Mouse (Mus musculus): ENCODE data around the gene Smr2. TPM values are rescaled to one million over a fixed set of nuclear protein-coding genes. Genes with fewer than 3 reads are reported as not detected.

The Smr2 gene
- polyA plus RNA-seq (2014; fragmentation: Illumina TruSeq; extraction: RNeasy Lipid Tissue Mini Kit (QIAGEN cat#74804); ENCODE audit: low read depth, low replicate concordance): not detected

GRCm38 (mm10) chr5:88086256-88086655 is at the start of gene Smr2:
Smr2 (plus strand) TSS chr5:88086556.

GRCm38 (mm10) chr5:88111430-88111829 is 25.1 kb downstream of the Smr2 start, which contains the start of gene Gm11116:
Gm11116 (minus strand) TSS chr5:88111530.

GRCm38 (mm10) chr5:88153999-88154398 is 67.6 kb downstream of the Smr2 start, which contains the start of gene Gm11115:
Gm11115 (minus strand) TSS chr5:88154099.

Other genes with a start within 250 kb of the Smr2 start
- not detected for gene Odam, start 201.5 kb upstream of the Smr2 start, polyA plus RNA-seq (2014; fragmentation: Illumina TruSeq; extraction: RNeasy Lipid Tissue Mini Kit (QIAGEN cat#74804); ENCODE audit: low read depth, low replicate concordance)
- not detected for gene Csn3, start 161.0 kb upstream of the Smr2 start, polyA plus RNA-seq (2014; fragmentation: Illumina TruSeq; extraction: RNeasy Lipid Tissue Mini Kit (QIAGEN cat#74804); ENCODE audit: low read depth, low replicate concordance)
- not detected for gene 2310003L06Rik, start 117.1 kb upstream of the Smr2 start, polyA plus RNA-seq (2014; fragmentation: Illumina TruSeq; extraction: RNeasy Lipid Tissue Mini Kit (QIAGEN cat#74804); ENCODE audit: low read depth, low replicate concordance)
- not detected for gene Gm28434, start 117.0 kb upstream of the Smr2 start, polyA plus RNA-seq (2014; fragmentation: Illumina TruSeq; extraction: RNeasy Lipid Tissue Mini Kit (QIAGEN cat#74804); ENCODE audit: low read depth, low replicate concordance)
- gene Cabs1, start 107.1 kb upstream of the Smr2 start, polyA plus RNA-seq (2014; fragmentation: Illumina TruSeq; extraction: RNeasy Lipid Tissue Mini Kit (QIAGEN cat#74804); ENCODE audit: low read depth, low replicate concordance): not detected
- gene Smr3a, start 84.0 kb upstream of the Smr2 start, polyA plus RNA-seq (2014; fragmentation: Illumina TruSeq; extraction: RNeasy Lipid Tissue Mini Kit (QIAGEN cat#74804); ENCODE audit: low read depth, low replicate concordance): not detected
- gene Gm11116, start 25.0 kb downstream of the Smr2 start, polyA plus RNA-seq (2014; fragmentation: Illumina TruSeq; extraction: RNeasy Lipid Tissue Mini Kit (QIAGEN cat#74804); ENCODE audit: low read depth, low replicate concordance): not detected
- gene Gm11115, start 67.5 kb downstream of the Smr2 start, polyA plus RNA-seq (2014; fragmentation: Illumina TruSeq; extraction: RNeasy Lipid Tissue Mini Kit (QIAGEN cat#74804); ENCODE audit: low read depth, low replicate concordance): not detected
- not detected for gene Gm7714, start 182.4 kb downstream of the Smr2 start, polyA plus RNA-seq (2014; fragmentation: Illumina TruSeq; extraction: RNeasy Lipid Tissue Mini Kit (QIAGEN cat#74804); ENCODE audit: low read depth, low replicate concordance)
- not detected for gene Prol1, start 230.8 kb downstream of the Smr2 start, polyA plus RNA-seq (2014; fragmentation: Illumina TruSeq; extraction: RNeasy Lipid Tissue Mini Kit (QIAGEN cat#74804); ENCODE audit: low read depth, low replicate concordance)